34 mouse cellular contexts compared by ENCODE assay signal in genomic region chr15:56485931-56486330, GRCm38 (mm10).
"Had no signal": no experiment of that assay in that cellular context is flagged by ENCODE, and none has a peak within 500 bp of the region (broad histone marks: within the 10 kb centered on the region; RNA-seq: fewer than 3 reads in every experiment).

No protein-coding gene starts in this region.

- H3K36me3 ChIP-seq: heart, embryonic 12.5 days; heart, embryonic 13.5 days; heart, embryonic 15.5 days; hindbrain, embryonic 10.5 days; hindbrain, embryonic 12.5 days; hindbrain, embryonic 13.5 days; hindbrain, embryonic 15.5 days; intestine, embryonic 15.5 days; kidney, embryonic 15.5 days had no signal

- H3K9me3 ChIP-seq: heart, embryonic 12.5 days; heart, embryonic 13.5 days; heart, embryonic 15.5 days; hindbrain, embryonic 10.5 days; hindbrain, embryonic 12.5 days; hindbrain, embryonic 13.5 days; hindbrain, embryonic 15.5 days; intestine, embryonic 15.5 days; kidney, embryonic 15.5 days had no signal

- H3K27ac ChIP-seq: heart, embryonic 13.5 days; heart, embryonic 15.5 days; hindbrain, embryonic 10.5 days; hindbrain, embryonic 12.5 days; hindbrain, embryonic 13.5 days; hindbrain, embryonic 14.5 days; hindbrain, embryonic 15.5 days; hindbrain, postnatal 0 days; intestine, embryonic 15.5 days; kidney, embryonic 15.5 days; kidney, postnatal 0 days; layer of hippocampus, adult 2 months; left cerebral cortex, adult 2 months had no signal

- H3K9ac ChIP-seq: heart, embryonic 12.5 days; heart, embryonic 13.5 days; heart, embryonic 15.5 days; hindbrain, embryonic 12.5 days; hindbrain, embryonic 13.5 days; hindbrain, embryonic 14.5 days; hindbrain, embryonic 15.5 days; intestine, embryonic 15.5 days; kidney, embryonic 15.5 days had no signal

- ATAC-seq: hindbrain, embryonic 16.5 days; hindbrain, postnatal 0 days; inflammation-experienced regulatory T-cells, adult 6 months; intestine, embryonic 15.5 days; intestine, postnatal 0 days had no signal

- H3K4me2 ChIP-seq: heart, embryonic 11.5 days; heart, embryonic 12.5 days; heart, embryonic 13.5 days; heart, embryonic 15.5 days; hindbrain, embryonic 12.5 days; hindbrain, embryonic 13.5 days; hindbrain, embryonic 14.5 days; hindbrain, embryonic 15.5 days; intestine, embryonic 15.5 days; kidney, embryonic 15.5 days had no signal

- DNase-seq: heart, postnatal 10 days; heart, postnatal 14 days; heart, postnatal 36 days; heart, postnatal 4 days; kidney, adult 11 months; kidney, adult 18-20 months; kidney, adult 2 months; kidney, adult 8-10 months; kidney, adult 9 months; kidney, postnatal 10 days; kidney, postnatal 14 days; kidney, postnatal 25 days; kidney, postnatal 36 days; kidney, postnatal 4 days; layer of hippocampus, adult 9-11 months; layer of hippocampus, postnatal 36 days had no signal

- H3K4me3 ChIP-seq: heart, embryonic 12.5 days; heart, embryonic 13.5 days; heart, embryonic 15.5 days; hindbrain, embryonic 10.5 days; hindbrain, embryonic 12.5 days; hindbrain, embryonic 13.5 days; hindbrain, embryonic 15.5 days; intestine, embryonic 15.5 days; kidney, embryonic 15.5 days; layer of hippocampus, adult 2 months; left cerebral cortex, adult 2 months had no signal

- H3K27me3 ChIP-seq: heart, embryonic 12.5 days; heart, embryonic 13.5 days; heart, embryonic 15.5 days; hindbrain, embryonic 12.5 days; hindbrain, embryonic 13.5 days; hindbrain, embryonic 15.5 days; intestine, embryonic 15.5 days; kidney, embryonic 15.5 days had no signal

- H3K4me1 ChIP-seq: heart, embryonic 12.5 days; heart, embryonic 13.5 days; heart, embryonic 15.5 days; hindbrain, embryonic 10.5 days; hindbrain, embryonic 12.5 days; hindbrain, embryonic 13.5 days; hindbrain, embryonic 15.5 days; intestine, embryonic 15.5 days; kidney, embryonic 15.5 days had no signal
